Mouse (Mus musculus) kidney, adult 2 months (tissue): ENCODE measurements around the gene E4f1. TPM values are rescaled to one million over a fixed set of nuclear protein-coding genes. Genes with fewer than 3 reads are reported as not detected.

Experiments used
- DNase-seq: peaks from one replicate; pipeline ENCODE4 v3.0.0; 2021
- H3K27ac ChIP-seq: fragments of 200-500 bp; 2 replicates; pipeline ENCODE4 v1.5.1; 2012; ENCODE audit warnings: low read depth, low read length, control low read depth, inconsistent platforms; ENCODE audit not compliant: insufficient read depth
- H3K27me3 ChIP-seq: fragments of 200-500 bp; replicated peaks from 2 replicates; pipeline ENCODE4 v1.6.1; 2012; ENCODE audit warnings: mild to moderate bottlenecking, moderate library complexity, low read length, inconsistent platforms; ENCODE audit not compliant: control insufficient read depth, insufficient read depth
- H3K36me3 ChIP-seq: fragments of 200-500 bp; 2 replicates; pipeline ENCODE4 v1.6.1; 2012; ENCODE audit warnings: mild to moderate bottlenecking, moderate library complexity, low read length, inconsistent platforms; ENCODE audit not compliant: control insufficient read depth, insufficient read depth
- H3K4me1 ChIP-seq: fragments of 200-500 bp; 2 replicates; pipeline ENCODE4 v1.6.1; 2011; ENCODE audit warnings: low read length; ENCODE audit not compliant: control insufficient read depth, insufficient read depth
- H3K4me3 ChIP-seq: fragments of 200-500 bp; 2 replicates; pipeline ENCODE4 v1.5.1; 2011; ENCODE audit warnings: mild to moderate bottlenecking, low read depth, low read length, control low read depth; ENCODE audit not compliant: insufficient read depth
- CTCF ChIP-seq: fragments of 200-500 bp; conservative IDR thresholded peaks from 2 replicates; pipeline ENCODE4 v1.5.1; 2011; ENCODE audit warnings: low read depth, mild to moderate bottlenecking, control low read depth, low read length, moderate library complexity, mixed read lengths; ENCODE audit not compliant: insufficient read depth, insufficient read length
- POLR2A ChIP-seq: fragments of 200-500 bp; IDR thresholded peaks from one replicate; pipeline ENCODE4 v1.6.1; 2011; ENCODE audit warnings: low read depth, low read length, control low read depth
- WGBS: fragments of 180-500 bp; shearing (Covaris S2); methylation state at CpG from one replicate; pipeline ENCODE4 v1.1.7; 2018; 5-methylcytosine and 5-hydroxymethylcytosine counted together
- polyA plus RNA-seq: library from polyadenylated mRNA; depleted of rRNA; stranded (reverse); fragments of >200 nt; gene quantifications from 2 replicates; pipeline ENCODE4 v1.2.3, GENCODE M21; 2012

The E4f1 gene
- polyA plus RNA-seq, 1 experiment: 63.7 TPM

GRCm38 (mm10) chr17:24480201-24480826, 10.2 kb upstream of the E4f1 start:
- peak; percentile 34 for TF ChIP-seq CTCF
- TF ChIP-seq POLR2A: no peak
- DNase-seq: no peak
- Histone ChIP-seq H3K27ac (no peak overlapping the region), H3K27me3 (no peaks in the 10 kb centered on the region), H3K36me3 (no peaks in the 10 kb centered on the region; the same call in 1 of the 2 replicates), H3K4me3 (no peak overlapping the region), H3K4me1 (peaks cover 6% of the 10 kb centered on the region; the same call in 1 of the 2 replicates)
- WGBS: 61% methylated on average over 3 of the region's 3 CpGs

GRCm38 (mm10) chr17:24479431-24479830, 9.3 kb upstream of the E4f1 start:
- Histone ChIP-seq H3K27ac (no peak overlapping the region), H3K4me1 (peaks cover 6% of the 10 kb centered on the region; the same call in 1 of the 2 replicates), H3K4me3 (no peak overlapping the region), H3K27me3 (no peaks in the 10 kb centered on the region), H3K36me3 (no peaks in the 10 kb centered on the region; the same call in 1 of the 2 replicates)
- no peak for TF ChIP-seq POLR2A
- no peak for TF ChIP-seq CTCF
- WGBS: 23% methylated on average over 1 of the region's 1 CpGs
- DNase-seq: no peak

GRCm38 (mm10) chr17:24478663-24479380, 8.7 kb upstream of the E4f1 start, which contains the start of gene Mlst8:
Mlst8 (minus strand) TSS chr17:24479078.
- no peaks in the 10 kb centered on the region; the same call in 1 of the 2 replicates for H3K36me3 ChIP-seq
- under 1% methylated on average over 48 of the region's 48 CpGs for WGBS
- H3K4me3 ChIP-seq: peak within 1 kb of the TSS; percentile 95
- H3K27me3 ChIP-seq: no peaks in the 10 kb centered on the region
- peak within 1 kb of the TSS; percentile 100 for H3K27ac ChIP-seq
- TF ChIP-seq CTCF (peak; percentile 92), POLR2A (peak; percentile 55)
- DNase-seq: peak; percentile 98
- H3K4me1 ChIP-seq: peaks cover 6% of the 10 kb centered on the region; the same call in 1 of the 2 replicates

- peak; percentile 48 for DNase-seq
- Histone ChIP-seq H3K36me3 (no peaks in the 10 kb centered on the region; the same call in 1 of the 2 replicates), H3K4me1 (peaks cover 6% of the 10 kb centered on the region; the same call in 1 of the 2 replicates), H3K4me3 (peak overlapping the region; percentile 3), H3K27ac (no peak overlapping the region), H3K27me3 (no peaks in the 10 kb centered on the region)
- 35% methylated on average over 11 of the region's 11 CpGs for WGBS
- no peak for TF ChIP-seq POLR2A
- peak; percentile 37 for TF ChIP-seq CTCF
Measured at GRCm38 (mm10) chr17:24477985-24478600, 8.0 kb upstream of the E4f1 start.

GRCm38 (mm10) chr17:24477053-24477984, 7.2 kb upstream of the E4f1 start:
- DNase-seq: no peak
- TF ChIP-seq CTCF (no peak), POLR2A (no peak)
- Histone ChIP-seq H3K4me1 (peaks cover 11% of the 10 kb centered on the region), H3K27me3 (no peaks in the 10 kb centered on the region), H3K27ac (no peak overlapping the region), H3K4me3 (no peak overlapping the region), H3K36me3 (no peaks in the 10 kb centered on the region; the same call in 1 of the 2 replicates)
- WGBS: 88% methylated on average over 20 of the region's 20 CpGs

GRCm38 (mm10) chr17:24476022-24476776, 6.1 kb upstream of the E4f1 start:
- WGBS: 93% methylated on average over 10 of the region's 10 CpGs
- TF ChIP-seq CTCF (no peak), POLR2A (no peak)
- Histone ChIP-seq H3K4me1 (peaks cover 19% of the 10 kb centered on the region), H3K36me3 (no peaks in the 10 kb centered on the region; the same call in 1 of the 2 replicates), H3K4me3 (no peak overlapping the region), H3K27me3 (no peaks in the 10 kb centered on the region), H3K27ac (no peak overlapping the region)
- DNase-seq: no peak
